In the genomic region with DNA sequence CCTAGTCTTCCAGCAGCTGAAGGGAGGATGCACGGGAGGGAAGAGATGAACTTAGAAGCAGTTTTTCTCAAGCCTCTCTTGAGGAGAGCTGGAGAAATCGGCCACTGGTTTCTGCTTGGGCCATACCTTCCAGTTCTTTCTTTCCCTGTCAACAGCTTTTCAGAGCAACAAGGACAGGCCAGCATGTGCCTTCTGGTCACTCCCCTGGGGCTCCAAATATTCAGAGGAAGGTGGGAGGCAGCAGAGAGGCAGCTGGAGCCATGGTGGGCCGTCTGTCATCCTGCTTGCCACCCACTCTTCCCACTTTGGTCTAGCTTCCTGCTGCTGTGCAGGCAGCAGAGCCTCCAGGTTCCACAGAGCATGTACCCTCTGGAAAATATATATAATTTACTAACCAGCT, we compare ENCODE assay signal across 10 mouse cellular contexts. TPM values are rescaled to one million over a fixed set of nuclear protein-coding genes. Genes with fewer than 3 reads are reported as not detected.
DNase-seq lines count a peak whose midpoint lies in the region; ATAC-seq and TF ChIP-seq lines count a peak whose summit lies in the region.
"Had no signal": no experiment of that assay in that cellular context is flagged by ENCODE, and none has a peak within 500 bp of the region (broad histone marks: within the 10 kb centered on the region; RNA-seq: fewer than 3 reads in every experiment).

No protein-coding gene starts in this region.

- peak; percentile 68 for DNase-seq in layer of hippocampus, adult 11-12 months (ENCODE audit: low spot score)
- DNase-seq in layer of hippocampus, adult 9-10 months (ENCODE audit: low spot score): no peak
- peak; percentile 74 to 78 for DNase-seq in frontal cortex, adult 2 months (ENCODE audit: extremely low spot score in 1 of 2, low spot score in 1 of 2)
- DNase-seq in left cerebral cortex, adult 2 months (ENCODE audit: extremely low spot score in 1 of 2, low spot score in 2 of 2): peak; percentile 47 to 66
- peak; percentile 61 to 78 for DNase-seq in right cerebral cortex, postnatal 10 days (ENCODE audit: low spot score in 2 of 2)
- DNase-seq in lung, postnatal 4 days: no peak
- DNase-seq in adrenal gland, postnatal 14 days: no peak

- intact Hi-C loops in left cerebral cortex, adult 2 months (cut with DNase I): loop anchor here (1.0 to 2.0 kb wide), 2 partner anchors 65 to 85 kb away; no protein-coding TSS in a partner anchor

- TF ChIP-seq CTCF in left cerebral cortex, adult 2 months (IDR thresholded peaks at IDR 0.05): no peak

- H3K27ac ChIP-seq in left cerebral cortex, adult 2 months: peak overlapping the region; percentile 84

- no peak overlapping the region for H3K4me3 ChIP-seq in left cerebral cortex, adult 2 months
- H3K4me3 ChIP-seq: myocyte had no signal

- no peak for ATAC-seq in megakaryocyte, adult 5-6 weeks (ENCODE audit: poor library complexity, severe bottlenecking)
- ATAC-seq: Patski had no signal

RNA-seq across cellular contexts. Expression of gene Ndufb4, which starts 36.6 kb away (rescaled TPM):
- 77.5 and 83.9 TPM in 2 replicates for polyA plus RNA-seq in frontal cortex, adult 2 months (2012; rRNA removed)
- 10 to 100 TPM; 68.5 to 69.7 TPM for total RNA-seq in left cerebral cortex, adult 2 months (2021)
- 181 and 184 TPM in 2 replicates for total RNA-seq in adrenal gland, postnatal 14 days (2021)
- 35.2 and 58.3 TPM in 2 replicates for total RNA-seq in megakaryocyte, adult 5-6 weeks (2015)
- 11.5 TPM in 2 replicates for total RNA-seq in megakaryocyte, adult 5-6 weeks (2017)

RNA-seq across cellular contexts. Expression of gene Hgd, which starts 37.7 kb away (rescaled TPM):
- 0.12 TPM in 1 of 2 replicates, not detected in the other for polyA plus RNA-seq in frontal cortex, adult 2 months (2012; rRNA removed)
- total RNA-seq in left cerebral cortex, adult 2 months (2021): under 1 TPM in 1 of 2 experiments, not detected in 1; 0.54 TPM
- 1.8 and 54.1 TPM in 2 replicates for total RNA-seq in adrenal gland, postnatal 14 days (2021)
- total RNA-seq in megakaryocyte, adult 5-6 weeks (2015): not detected in 2 replicates
- total RNA-seq in megakaryocyte, adult 5-6 weeks (2017): not detected in 2 replicates

Comparison
In these comparisons a context has a peak if more than half of its experiments do, and no peak if none do; other contexts are left out.
1. DNase-seq: peak in layer of hippocampus, adult 11-12 months (single experiment), frontal cortex, adult 2 months (2 of 2), left cerebral cortex, adult 2 months (2 of 2) and right cerebral cortex, postnatal 10 days (2 of 2); none in layer of hippocampus, adult 9-10 months (single experiment), lung, postnatal 4 days (0 of 2) and adrenal gland, postnatal 14 days (single experiment).